Mouse (Mus musculus): ENCODE measurements around the gene Lhx2. TPM values are rescaled to one million over a fixed set of nuclear protein-coding genes. Genes with fewer than 3 reads are reported as not detected.

Lhx2 gene
- polyA plus RNA-seq, 1 experiment from 2014 or later = 0.39 TPM

GRCm38 (mm10) chr2:38366222-38366621 is 27.1 kb downstream of the Lhx2 start:
- H3K4me3 ChIP-seq (ENCODE audit: low read depth, low read length) = no peak overlapping the region
- H3K4me1 ChIP-seq (ENCODE audit: insufficient read depth) = no peaks in the 10 kb centered on the region
- no peak for DNase-seq
- H3K36me3 ChIP-seq (ENCODE audit: insufficient read depth) = no peaks in the 10 kb centered on the region
- WGBS = 50% methylated on average over 7 of the region's 7 CpGs
- no peak overlapping the region for H3K9ac ChIP-seq
- peaks cover 84% of the 10 kb centered on the region for H3K27me3 ChIP-seq (ENCODE audit: insufficient read depth, low read length)
- ATAC-seq (ENCODE audit: insufficient read depth) = no peak
- no peaks in the 10 kb centered on the region for H3K9me3 ChIP-seq (ENCODE audit: low read depth, low read length)
- no peak overlapping the region for H3K27ac ChIP-seq (ENCODE audit: low read depth)
- no peak for TF ChIP-seq CTCF (IDR thresholded peaks at IDR 0.05; ENCODE audit: low read depth)
- no peak overlapping the region for H3K4me2 ChIP-seq

GRCm38 (mm10) chr2:38367023-38367422 is 27.9 kb downstream of the Lhx2 start:
- TF ChIP-seq CTCF (IDR thresholded peaks at IDR 0.05; ENCODE audit: low read depth) = no peak
- DNase-seq (no peak), ATAC-seq (ENCODE audit: insufficient read depth) (no peak)
- Histone ChIP-seq H3K27ac (ENCODE audit: low read depth) (no peak overlapping the region), H3K9me3 (ENCODE audit: low read depth, low read length) (no peaks in the 10 kb centered on the region), H3K27me3 (ENCODE audit: insufficient read depth, low read length) (peaks cover 76% of the 10 kb centered on the region), H3K4me3 (ENCODE audit: low read depth, low read length) (no peak overlapping the region), H3K36me3 (ENCODE audit: insufficient read depth) (no peaks in the 10 kb centered on the region), H3K9ac (no peak overlapping the region), H3K4me1 (ENCODE audit: insufficient read depth) (no peaks in the 10 kb centered on the region), H3K4me2 (no peak overlapping the region)
- 7% methylated on average over 9 of the region's 9 CpGs for WGBS

- Histone ChIP-seq H3K9ac (no peak overlapping the region), H3K4me3 (ENCODE audit: low read depth, low read length) (no peak overlapping the region), H3K9me3 (ENCODE audit: low read depth, low read length) (no peaks in the 10 kb centered on the region), H3K4me2 (no peak overlapping the region), H3K36me3 (ENCODE audit: insufficient read depth) (no peaks in the 10 kb centered on the region), H3K4me1 (ENCODE audit: insufficient read depth) (no peaks in the 10 kb centered on the region), H3K27ac (ENCODE audit: low read depth) (no peak overlapping the region), H3K27me3 (ENCODE audit: insufficient read depth, low read length) (peaks cover 67% of the 10 kb centered on the region)
- no peak for TF ChIP-seq CTCF (IDR thresholded peaks at IDR 0.05; ENCODE audit: low read depth)
- DNase-seq = no peak
- ATAC-seq (ENCODE audit: insufficient read depth) = no peak
- 61% methylated on average over 5 of the region's 5 CpGs for WGBS
Observed at GRCm38 (mm10) chr2:38367852-38368251, 28.8 kb downstream of the Lhx2 start.

- peaks cover 57% of the 10 kb centered on the region for H3K27me3 ChIP-seq (ENCODE audit: insufficient read depth, low read length)
- H3K9me3 ChIP-seq (ENCODE audit: low read depth, low read length) = no peaks in the 10 kb centered on the region
- no peaks in the 10 kb centered on the region for H3K4me1 ChIP-seq (ENCODE audit: insufficient read depth)
- TF ChIP-seq CTCF (IDR thresholded peaks at IDR 0.05; ENCODE audit: low read depth) = no peak
- peak overlapping the region; percentile 43 for H3K4me2 ChIP-seq
- no peaks in the 10 kb centered on the region for H3K36me3 ChIP-seq (ENCODE audit: insufficient read depth)
- WGBS = 4% methylated on average over 31 of the region's 31 CpGs
- DNase-seq = peak; percentile 82
- no peak overlapping the region for H3K9ac ChIP-seq
- peak overlapping the region; percentile 21 for H3K4me3 ChIP-seq (ENCODE audit: low read depth, low read length)
- H3K27ac ChIP-seq (ENCODE audit: low read depth) = no peak overlapping the region
- ATAC-seq (ENCODE audit: insufficient read depth) = peak; percentile 80; the same call in 1 of the 2 replicates
Observed at GRCm38 (mm10) chr2:38368746-38369330, 29.8 kb downstream of the Lhx2 start.

DNA sequence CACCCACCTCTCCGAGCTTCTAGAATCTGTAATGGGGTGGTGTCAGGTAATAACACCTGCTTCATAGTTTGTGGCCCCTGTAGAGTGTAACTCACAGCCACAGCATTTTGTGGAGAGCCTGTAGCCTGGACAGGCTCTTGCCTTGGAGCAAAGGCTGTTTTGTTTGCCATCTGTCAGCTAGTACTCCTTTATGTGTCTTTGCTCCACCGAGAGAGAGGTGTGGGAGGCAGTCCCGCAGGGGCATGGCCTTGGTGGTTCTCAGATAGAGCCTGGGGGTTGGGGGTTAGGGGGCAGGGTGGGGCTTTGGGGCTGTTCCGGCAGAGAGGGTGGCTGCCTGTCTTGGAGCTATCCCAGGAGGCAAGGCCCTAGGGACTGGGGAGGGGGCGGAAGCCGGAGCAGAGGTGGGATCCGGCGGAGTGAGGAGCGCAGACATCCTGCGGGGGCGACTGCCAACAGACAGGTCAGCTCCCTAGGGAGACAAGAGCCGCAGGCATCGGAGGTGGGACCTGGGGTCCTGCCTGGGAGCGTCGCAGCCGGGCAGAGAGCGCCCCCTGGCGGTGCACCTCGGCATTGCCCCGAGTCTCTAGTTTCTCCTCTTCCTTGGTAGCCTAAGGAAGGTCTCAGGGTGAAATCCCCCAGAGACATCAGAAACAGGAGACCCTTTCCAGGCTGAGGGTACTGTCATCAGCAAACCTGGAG is 36.7 kb downstream of the Lhx2 start:
- DNase-seq = peak; percentile 77
- ATAC-seq (ENCODE audit: insufficient read depth) = peak; percentile 57; the same call in 1 of the 2 replicates
- H3K4me2 ChIP-seq = peak overlapping the region; percentile 21; the same call in 1 of the 2 replicates
- H3K27ac ChIP-seq (ENCODE audit: low read depth) = no peak overlapping the region
- H3K9ac ChIP-seq = no peak overlapping the region
- H3K27me3 ChIP-seq (ENCODE audit: insufficient read depth, low read length) = peaks cover 43% of the 10 kb centered on the region
- TF ChIP-seq CTCF (IDR thresholded peaks at IDR 0.05; ENCODE audit: low read depth) = peak; percentile 98
- H3K9me3 ChIP-seq (ENCODE audit: low read depth, low read length) = no peaks in the 10 kb centered on the region
- no peaks in the 10 kb centered on the region for H3K36me3 ChIP-seq (ENCODE audit: insufficient read depth)
- 3% methylated on average over 20 of the region's 20 CpGs for WGBS
- no peaks in the 10 kb centered on the region for H3K4me1 ChIP-seq (ENCODE audit: insufficient read depth)
- H3K4me3 ChIP-seq (ENCODE audit: low read depth, low read length) = no peak overlapping the region

DNA sequence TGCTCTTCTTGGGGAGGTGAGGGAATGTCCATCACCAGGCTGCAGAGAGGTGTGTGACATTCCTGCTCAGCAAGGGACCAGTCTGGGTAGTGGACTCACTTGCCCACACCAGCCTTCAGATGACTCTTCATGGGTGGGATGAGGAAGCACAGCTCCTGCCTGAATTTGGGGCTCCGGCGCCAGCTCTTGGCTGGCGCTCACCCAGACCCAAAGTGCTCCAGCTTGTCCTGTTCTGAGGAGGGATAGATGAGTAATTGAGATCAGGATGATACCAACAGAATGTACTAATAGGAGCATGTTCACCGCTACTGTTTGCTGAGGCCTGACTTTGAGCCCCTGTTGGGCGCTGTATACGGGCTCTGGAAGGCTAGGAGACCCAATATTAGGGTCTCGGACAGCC is 38.2 kb downstream of the Lhx2 start:
- H3K27me3 ChIP-seq (ENCODE audit: insufficient read depth, low read length) = peaks cover 44% of the 10 kb centered on the region
- no peak for ATAC-seq (ENCODE audit: insufficient read depth)
- H3K36me3 ChIP-seq (ENCODE audit: insufficient read depth) = no peaks in the 10 kb centered on the region
- H3K4me1 ChIP-seq (ENCODE audit: insufficient read depth) = no peaks in the 10 kb centered on the region
- H3K4me2 ChIP-seq = no peak overlapping the region
- H3K27ac ChIP-seq (ENCODE audit: low read depth) = no peak overlapping the region
- no peak for TF ChIP-seq CTCF (IDR thresholded peaks at IDR 0.05; ENCODE audit: low read depth)
- no peaks in the 10 kb centered on the region for H3K9me3 ChIP-seq (ENCODE audit: low read depth, low read length)
- no peak overlapping the region for H3K4me3 ChIP-seq (ENCODE audit: low read depth, low read length)
- no peak overlapping the region for H3K9ac ChIP-seq
- DNase-seq = no peak
- WGBS = 77% methylated on average over 7 of the region's 7 CpGs

GRCm38 (mm10) chr2:38378346-38378745 is 39.3 kb downstream of the Lhx2 start:
- no peak for ATAC-seq (ENCODE audit: insufficient read depth)

More at GRCm38 (mm10) chr2:38378346-38378745, 39.3 kb downstream of the Lhx2 start:
- no peak overlapping the region for H3K27ac ChIP-seq (ENCODE audit: low read depth)
- H3K4me1 ChIP-seq (ENCODE audit: insufficient read depth) = no peaks in the 10 kb centered on the region
- 28% methylated on average over 5 of the region's 5 CpGs for WGBS
- TF ChIP-seq CTCF (IDR thresholded peaks at IDR 0.05; ENCODE audit: low read depth) = peak; percentile 68
- no peak overlapping the region for H3K9ac ChIP-seq
- H3K9me3 ChIP-seq (ENCODE audit: low read depth, low read length) = no peaks in the 10 kb centered on the region
- peak; percentile 56 for DNase-seq
- peaks cover 44% of the 10 kb centered on the region for H3K27me3 ChIP-seq (ENCODE audit: insufficient read depth, low read length)
- no peaks in the 10 kb centered on the region for H3K36me3 ChIP-seq (ENCODE audit: insufficient read depth)
- H3K4me2 ChIP-seq = no peak overlapping the region
- no peak overlapping the region for H3K4me3 ChIP-seq (ENCODE audit: low read depth, low read length)

Data from lung, embryonic 14.5 days (tissue).